Comparison of ENCODE assay signal across 26 mouse cellular contexts in genomic region chr5:134614296-134614695, GRCm38 (mm10). TPM values are rescaled to one million over a fixed set of nuclear protein-coding genes. Genes with fewer than 3 reads are reported as not detected.
A peak's percentile ranks its signal among the peaks of the same experiment; 100 is the strongest.
DNase-seq lines count a peak whose midpoint lies in the region; ATAC-seq and TF ChIP-seq lines count a peak whose summit lies in the region.
"Had no signal": no experiment of that assay in that cellular context is flagged by ENCODE, and none has a peak within 500 bp of the region (broad histone marks: within the 10 kb centered on the region; RNA-seq: fewer than 3 reads in every experiment).

No protein-coding gene starts in this region.

- H3K4me1 ChIP-seq in bone marrow, adult 2 months (ENCODE audit: control insufficient read depth, insufficient read depth, low read length), result peaks cover 5% of the 10 kb centered on the region
- peaks cover 69% of the 10 kb centered on the region for H3K4me1 ChIP-seq in megakaryocyte, embryonic 14.5 days
- H3K4me1 ChIP-seq: stomach, embryonic 15.5 days had no signal

- H3K27me3 ChIP-seq in megakaryocyte, embryonic 14.5 days (replicated peaks), result no peaks in the 10 kb centered on the region
- H3K27me3 ChIP-seq: hindbrain, embryonic 15.5 days; stomach, embryonic 15.5 days had no signal

- ATAC-seq in activated CD4-positive, CD25-positive, alpha-beta regulatory T cell, adult 4 months, result no peak

- DNase-seq in layer of hippocampus, adult 9-11 months, result peak; percentile 51
- no peak for DNase-seq in layer of hippocampus, postnatal 14 days (ENCODE audit: low spot score in 2 of 2)
- peak; percentile 54 for DNase-seq in 416B (ENCODE audit: low read depth)
- no peak for DNase-seq in lung, adult 18-20 months
- DNase-seq: adrenal gland, postnatal 14 days; cerebellum, adult 11 months; cerebellum, postnatal 10 days; kidney, adult 8-10 months; kidney, postnatal 25 days; liver; liver, postnatal 0 days; lung, postnatal 14 days had no signal

- H3K4me3 ChIP-seq in bone marrow, adult 2 months (replicated peaks; ENCODE audit: control insufficient read depth, low read depth, low read length), result peak overlapping the region; percentile 52
- H3K4me3 ChIP-seq in megakaryocyte, embryonic 14.5 days (replicated peaks), result peak overlapping the region; percentile 89
- H3K4me3 ChIP-seq: forebrain, embryonic 10.5 days; heart, embryonic 10.5 days; hindbrain, embryonic 15.5 days; limb, embryonic 10.5 days; midbrain, embryonic 10.5 days; stomach, embryonic 15.5 days had no signal

- TF ChIP-seq POLR2A in bone marrow, adult 2 months (IDR thresholded peaks at IDR 0.05; ENCODE audit: borderline replicate concordance, control insufficient read depth, low read depth, low read length), result no peak

- no peaks in the 10 kb centered on the region for H3K9me3 ChIP-seq in megakaryocyte, embryonic 14.5 days
- H3K9me3 ChIP-seq: forebrain, embryonic 10.5 days; heart, embryonic 10.5 days; hindbrain, embryonic 15.5 days; limb, embryonic 10.5 days; midbrain, embryonic 10.5 days; stomach, embryonic 15.5 days had no signal

- no peak for TF ChIP-seq CTCF in bone marrow, adult 2 months (IDR thresholded peaks at IDR 0.05; ENCODE audit: control insufficient read depth, insufficient read depth, low read length)

- 63% methylated on average over 8 of the region's 8 CpGs for WGBS in bone marrow, adult 2 months

- peak overlapping the region; percentile 78 for H3K27ac ChIP-seq in bone marrow, adult 2 months (ENCODE audit: control insufficient read depth, insufficient read depth, low read depth, low read length, poor library complexity)
- H3K27ac ChIP-seq: forebrain, embryonic 10.5 days; heart, embryonic 10.5 days; hindbrain, embryonic 15.5 days; limb, embryonic 10.5 days; midbrain, embryonic 10.5 days; stomach, embryonic 15.5 days had no signal

- peaks cover 57% of the 10 kb centered on the region for H3K36me3 ChIP-seq in megakaryocyte, embryonic 14.5 days (replicated peaks; ENCODE audit: low read length)

RNA-seq across cellular contexts. Expression of gene Lat2, which starts 0.5 kb away (rescaled TPM):
- 1 to 10 TPM; 1.4 to 2.8 TPM for total RNA-seq in layer of hippocampus, postnatal 14 days (2021)
- 29.7 and 70.2 TPM in 2 replicates for polyA plus RNA-seq in bone marrow, adult 2 months (2011; ENCODE audit: insufficient read depth, insufficient read length, low replicate concordance, missing spikeins)
- polyA plus RNA-seq in megakaryocyte, embryonic 14.5 days (2012; ENCODE audit: insufficient read depth, low replicate concordance), result 16.9 and 67.9 TPM in 2 replicates
- polyA plus RNA-seq in activated CD4-positive, CD25-positive, alpha-beta regulatory T cell, adult 4 months (2017; shearing (Covaris generic)), result 1 to 10 TPM; 3.8 to 5.4 TPM

RNA-seq across cellular contexts. Expression of gene Eif4h, which starts 25.0 kb away (rescaled TPM):
- total RNA-seq in layer of hippocampus, postnatal 14 days (2021), result 100 to 1,000 TPM; 286 to 291 TPM
- 90.3 and 101 TPM in 2 replicates for polyA plus RNA-seq in bone marrow, adult 2 months (2011; ENCODE audit: insufficient read depth, insufficient read length, low replicate concordance, missing spikeins)
- 58.4 and 156 TPM in 2 replicates for polyA plus RNA-seq in megakaryocyte, embryonic 14.5 days (2012; ENCODE audit: insufficient read depth, low replicate concordance)
- polyA plus RNA-seq in activated CD4-positive, CD25-positive, alpha-beta regulatory T cell, adult 4 months (2017; shearing (Covaris generic)), result 100 to 1,000 TPM; 112 to 143 TPM

RNA-seq across cellular contexts. Expression of gene Rfc2, which starts 33.1 kb away (rescaled TPM):
- 10 to 100 TPM; 54.9 to 57.7 TPM for total RNA-seq in layer of hippocampus, postnatal 14 days (2021)
- polyA plus RNA-seq in bone marrow, adult 2 months (2011; ENCODE audit: insufficient read depth, insufficient read length, low replicate concordance, missing spikeins), result 158 and 241 TPM in 2 replicates
- 9.1 and 35.0 TPM in 2 replicates for polyA plus RNA-seq in megakaryocyte, embryonic 14.5 days (2012; ENCODE audit: insufficient read depth, low replicate concordance)
- polyA plus RNA-seq in activated CD4-positive, CD25-positive, alpha-beta regulatory T cell, adult 4 months (2017; shearing (Covaris generic)), result 100 to 1,000 TPM; 129 to 149 TPM

RNA-seq across cellular contexts. Expression of gene Syna, which starts 54.3 kb away (rescaled TPM):
- 1 to 10 TPM; 6.3 to 7.2 TPM for total RNA-seq in layer of hippocampus, postnatal 14 days (2021)
- not detected in 2 replicates for polyA plus RNA-seq in bone marrow, adult 2 months (2011; ENCODE audit: insufficient read depth, insufficient read length, low replicate concordance, missing spikeins)
- not detected in 2 replicates for polyA plus RNA-seq in megakaryocyte, embryonic 14.5 days (2012; ENCODE audit: insufficient read depth, low replicate concordance)
- under 1 TPM in 1 of 2 experiments, not detected in 1; 0.43 TPM for polyA plus RNA-seq in activated CD4-positive, CD25-positive, alpha-beta regulatory T cell, adult 4 months (2017; shearing (Covaris generic))
- total RNA-seq: adrenal gland, postnatal 14 days; gastrocnemius, adult 18-20 months; hematopoietic stem cell, adult 5-6 weeks; neutrophil, adult 5-6 weeks had no signal
- polyA plus RNA-seq: embryonic facial prominence, embryonic 11.5 days; forebrain, embryonic 10.5 days; heart, embryonic 10.5 days; heart, postnatal 0 days; liver, postnatal 0 days had no signal

Comparison
In these comparisons a context has a peak if more than half of its experiments do, and no peak if none do; other contexts are left out.
1. DNase-seq: peak in layer of hippocampus, adult 9-11 months (single experiment) and 416B (single experiment); none in layer of hippocampus, postnatal 14 days (0 of 2) and lung, adult 18-20 months (0 of 2).